Mouse (Mus musculus) C2C12 (cell line): Measurements from ENCODE around the gene Mavs.
"Not testable (repeated sequence)": the region's sequence is repeated elsewhere in the genome, so short reads cannot be mapped to it uniquely, and the experiment has no call there.

Experiments
- CEBPB ChIP-seq: IDR thresholded peaks from one replicate; pipeline ENCODE4 v1.6.1; 2011; ENCODE audit warnings: low read depth, mild to moderate bottlenecking, control low read depth, moderate library complexity
- CTCF ChIP-seq: IDR thresholded peaks from one replicate; pipeline ENCODE4 v1.5.1; 2011; ENCODE audit not compliant: control insufficient read depth, insufficient read depth, insufficient read length
- MAX ChIP-seq: IDR thresholded peaks from one replicate; pipeline ENCODE4 v1.6.1; 2011; ENCODE audit warnings: mild to moderate bottlenecking, control low read depth
- USF1 ChIP-seq: IDR thresholded peaks from one replicate; pipeline ENCODE4 v1.6.1; 2011; ENCODE audit warnings: low read depth, mild to moderate bottlenecking, control low read depth, moderate library complexity

GRCm38 (mm10) chr2:131226669-131227068, 7.2 kb upstream of the Mavs start:
- TF ChIP-seq USF1, CTCF, MAX, CEBPB: not testable (repeated sequence)
